In the genomic region with DNA sequence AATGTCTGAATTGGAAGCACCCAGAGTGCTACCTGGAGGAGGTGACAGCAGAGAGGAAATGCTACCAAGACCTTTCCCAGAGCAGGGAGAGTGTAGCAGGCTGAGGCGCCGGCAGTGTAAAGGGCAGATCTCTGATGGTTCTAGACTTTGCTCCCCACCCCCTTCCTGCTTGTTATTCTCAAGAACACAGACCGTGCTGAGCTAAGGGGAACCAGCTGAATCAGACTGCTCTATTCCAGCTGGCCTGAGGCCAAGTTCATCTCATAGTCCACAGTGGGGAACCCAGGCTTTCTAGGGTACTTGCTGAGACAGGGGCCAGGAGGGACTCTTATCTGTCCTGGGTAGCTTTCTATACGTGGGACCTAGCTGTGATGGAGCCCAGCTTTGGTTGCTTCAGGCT, we compare ENCODE assay signal across 11 mouse cellular contexts.
DNase-seq lines count a peak whose midpoint lies in the region.
"Had no signal": no experiment of that assay in that cellular context is flagged by ENCODE, and none has a peak within 500 bp of the region (broad histone marks: within the 10 kb centered on the region; RNA-seq: fewer than 3 reads in every experiment).

No protein-coding gene starts in this region.

- no peak overlapping the region for H3K27ac ChIP-seq in heart, embryonic 10.5 days
- no peak overlapping the region for H3K27ac ChIP-seq in forebrain, embryonic 10.5 days
- H3K27ac ChIP-seq: forebrain, embryonic 15.5 days; heart, adult 2 months had no signal

- peaks cover 32% of the 10 kb centered on the region for H3K4me1 ChIP-seq in heart, embryonic 10.5 days
- no peaks in the 10 kb centered on the region; the same call in none of the 2 replicates for H3K4me1 ChIP-seq in forebrain, embryonic 10.5 days
- H3K4me1 ChIP-seq: forebrain, embryonic 15.5 days had no signal

- no peaks in the 10 kb centered on the region for H3K36me3 ChIP-seq in heart, embryonic 10.5 days
- H3K36me3 ChIP-seq in forebrain, embryonic 10.5 days (replicated peaks): no peaks in the 10 kb centered on the region
- H3K36me3 ChIP-seq: forebrain, embryonic 15.5 days had no signal

- no peaks in the 10 kb centered on the region for H3K9me3 ChIP-seq in heart, embryonic 10.5 days
- no peaks in the 10 kb centered on the region for H3K9me3 ChIP-seq in forebrain, embryonic 10.5 days
- H3K9me3 ChIP-seq: forebrain, embryonic 15.5 days had no signal

- 62% methylated on average over 4 of the region's 4 CpGs for WGBS in heart, embryonic 10.5 days
- 81% methylated on average over 4 of the region's 4 CpGs for WGBS in forebrain, embryonic 10.5 days

- H3K4me3 ChIP-seq in heart, embryonic 10.5 days: no peak overlapping the region
- H3K4me3 ChIP-seq in forebrain, embryonic 10.5 days: no peak overlapping the region
- H3K4me3 ChIP-seq: forebrain, embryonic 15.5 days; heart, adult 2 months had no signal

- DNase-seq in adrenal gland, adult 2 months: peak; percentile 31
- DNase-seq in adrenal gland, postnatal 4 days (ENCODE audit: low spot score in 2 of 2): no peak
- peak; percentile 19 for DNase-seq in right cerebral cortex, postnatal 4 days
- no peak for DNase-seq in right cerebral cortex, postnatal 36 days (ENCODE audit: low spot score in 2 of 2)
- DNase-seq in kidney, postnatal 4 days: peak; percentile 20 to 50
- DNase-seq in yolk sac, embryonic 10.5 days (ENCODE audit: low spot score): peak; percentile 28
- no peak for DNase-seq in heart, embryonic 10.5 days (ENCODE audit: low spot score)
- no peak for DNase-seq in forebrain, embryonic 10.5 days (ENCODE audit: extremely low spot score, low spot score)
- DNase-seq: heart, adult 2 months; thymus, postnatal 14 days had no signal

- peaks cover 14% of the 10 kb centered on the region; the same call in 1 of the 2 replicates for H3K27me3 ChIP-seq in heart, embryonic 10.5 days (ENCODE audit: insufficient read depth, poor library complexity, severe bottlenecking)
- H3K27me3 ChIP-seq in forebrain, embryonic 10.5 days (ENCODE audit: poor library complexity, severe bottlenecking): no peaks in the 10 kb centered on the region
- H3K27me3 ChIP-seq: forebrain, embryonic 15.5 days had no signal

Comparison
In these comparisons a context has a peak if more than half of its experiments do, and no peak if none do; other contexts are left out.
1. DNase-seq: peak in adrenal gland, adult 2 months (single experiment), right cerebral cortex, postnatal 4 days (single experiment), kidney, postnatal 4 days (2 of 2) and yolk sac, embryonic 10.5 days (single experiment); none in adrenal gland, postnatal 4 days (0 of 2), right cerebral cortex, postnatal 36 days (0 of 2), heart, embryonic 10.5 days (single experiment) and forebrain, embryonic 10.5 days (single experiment).